Mouse (Mus musculus): ENCODE results near the gene Gm39566. TPM values are rescaled to one million over a fixed set of nuclear protein-coding genes. Genes with fewer than 3 reads are reported as not detected.

The Gm39566 gene
- polyA plus RNA-seq, 1 experiment: not detected

- 75% methylated on average over 1 of the region's 1 CpGs for WGBS
These were observed 53.2 kb downstream of the Gm39566 start, which contains the start of gene Slc35g3 for GRCm38 (mm10) chr11:69761868-69762267. Gene Slc35g3 (minus strand): TSS chr11:69761968.

More at GRCm38 (mm10) chr11:69761868-69762267, 53.2 kb downstream of the Gm39566 start, which contains the start of gene Slc35g3:
- Histone ChIP-seq H3K27me3 (ENCODE audit: control insufficient read depth, insufficient read depth, low read length) (no peaks in the 10 kb centered on the region), H3K27ac (ENCODE audit: insufficient read depth, low read depth, low read length) (no peak within 1 kb of the TSS), H3K4me3 (ENCODE audit: low read depth, low read length) (no peak within 1 kb of the TSS), H3K4me1 (ENCODE audit: control insufficient read depth, insufficient read depth, insufficient read length, low read length) (peaks cover 8% of the 10 kb centered on the region), H3K36me3 (ENCODE audit: control insufficient read depth, insufficient read depth, low read length) (no peaks in the 10 kb centered on the region)
- TF ChIP-seq POLR2A (IDR thresholded peaks at IDR 0.05; ENCODE audit: low read depth, low read length) (no peak), CTCF (IDR thresholded peaks at IDR 0.05; ENCODE audit: extremely low read depth, insufficient read length, insufficient replicate concordance, low read depth, low read length) (no peak)

Other genes with a start within 250 kb of the Gm39566 start
- gene Wrap53, start 235.0 kb downstream of the Gm39566 start, polyA plus RNA-seq (2012; rRNA removed): 11.4 and 20.2 TPM in 2 replicates
- gene Trp53, start 234.9 kb downstream of the Gm39566 start, polyA plus RNA-seq (2012; rRNA removed): 28.2 and 57.1 TPM in 2 replicates
- gene Atp1b2, start 209.4 kb downstream of the Gm39566 start, polyA plus RNA-seq (2012; rRNA removed): 2.5 and 4.5 TPM in 2 replicates
- gene Shbg, start 197.4 kb downstream of the Gm39566 start, polyA plus RNA-seq (2012; rRNA removed): not detected in 2 replicates
- 0.44 and 0.49 TPM in 2 replicates for gene Sat2, start 193.3 kb downstream of the Gm39566 start, polyA plus RNA-seq (2012; rRNA removed)
- 13.4 and 29.2 TPM in 2 replicates for gene Fxr2, start 182.3 kb downstream of the Gm39566 start, polyA plus RNA-seq (2012; rRNA removed)
- 0.43 TPM in 1 of 2 replicates, not detected in the other for gene Sox15, start 160.0 kb downstream of the Gm39566 start, polyA plus RNA-seq (2012; rRNA removed)
- 79.7 and 135 TPM in 2 replicates for gene Mpdu1, start 152.7 kb downstream of the Gm39566 start, polyA plus RNA-seq (2012; rRNA removed)
- 20.9 and 24.7 TPM in 2 replicates for gene Cd68, start 149.1 kb downstream of the Gm39566 start, polyA plus RNA-seq (2012; rRNA removed)
- gene Eif4a1, start 142.9 kb downstream of the Gm39566 start, polyA plus RNA-seq (2012; rRNA removed): 92.1 and 134 TPM in 2 replicates
- gene Senp3, start 133.2 kb downstream of the Gm39566 start, polyA plus RNA-seq (2012; rRNA removed): 15.4 and 24.6 TPM in 2 replicates
- gene Tnfsf13, start 129.5 kb downstream of the Gm39566 start, polyA plus RNA-seq (2012; rRNA removed): 6.9 and 11.6 TPM in 2 replicates
- gene Tnfsf12, start 119.4 kb downstream of the Gm39566 start, polyA plus RNA-seq (2012; rRNA removed): 11.9 and 13.7 TPM in 2 replicates
- gene Tnfsfm13, start 119.2 kb downstream of the Gm39566 start, polyA plus RNA-seq (2012; rRNA removed): 1.8 and 2.3 TPM in 2 replicates
- gene Polr2a, start 56.7 kb downstream of the Gm39566 start, polyA plus RNA-seq (2012; rRNA removed): 22.5 and 62.3 TPM in 2 replicates
- gene Slc35g3, start 53.3 kb downstream of the Gm39566 start, polyA plus RNA-seq (2012; rRNA removed): 0.08 and 0.16 TPM in 2 replicates
- 12.1 and 16.5 TPM in 2 replicates for gene Zbtb4, start 49.4 kb downstream of the Gm39566 start, polyA plus RNA-seq (2012; rRNA removed)
- gene Chrnb1, start 19.4 kb downstream of the Gm39566 start, polyA plus RNA-seq (2012; rRNA removed): 5.5 and 8.7 TPM in 2 replicates
- gene Fgf11, start 13.4 kb downstream of the Gm39566 start, polyA plus RNA-seq (2012; rRNA removed): 3.6 and 4.8 TPM in 2 replicates
- gene Tmem102, start 9.7 kb downstream of the Gm39566 start, polyA plus RNA-seq (2012; rRNA removed): 30.5 and 63.0 TPM in 2 replicates
- gene Spem2, start 3.2 kb upstream of the Gm39566 start, polyA plus RNA-seq (2012; rRNA removed): not detected in 2 replicates
- not detected in 2 replicates for gene Spem1, start 6.9 kb upstream of the Gm39566 start, polyA plus RNA-seq (2012; rRNA removed)
- 11.1 and 12.0 TPM in 2 replicates for gene Nlgn2, start 22.5 kb upstream of the Gm39566 start, polyA plus RNA-seq (2012; rRNA removed)
- 98.8 and 99.3 TPM in 2 replicates for gene Tmem256, start 23.2 kb upstream of the Gm39566 start, polyA plus RNA-seq (2012; rRNA removed)
- 14.6 and 29.3 TPM in 2 replicates for gene Plscr3, start 31.1 kb upstream of the Gm39566 start, polyA plus RNA-seq (2012; rRNA removed)
- 21.1 and 46.3 TPM in 2 replicates for gene Tnk1, start 43.4 kb upstream of the Gm39566 start, polyA plus RNA-seq (2012; rRNA removed)
- gene Tmem95, start 62.7 kb upstream of the Gm39566 start, polyA plus RNA-seq (2012; rRNA removed): not detected in 2 replicates
- gene Kctd11, start 66.1 kb upstream of the Gm39566 start, polyA plus RNA-seq (2012; rRNA removed): 1.6 and 2.8 TPM in 2 replicates
- gene Acap1, start 80.2 kb upstream of the Gm39566 start, polyA plus RNA-seq (2012; rRNA removed): 7.3 and 11.6 TPM in 2 replicates
- gene 2810408A11Rik, start 85.7 kb upstream of the Gm39566 start, polyA plus RNA-seq (2012; rRNA removed): 1.8 and 2.6 TPM in 2 replicates
- gene Neurl4, start 85.8 kb upstream of the Gm39566 start, polyA plus RNA-seq (2012; rRNA removed): 17.3 and 23.9 TPM in 2 replicates
- gene Gps2, start 98.6 kb upstream of the Gm39566 start, polyA plus RNA-seq (2012; rRNA removed): 57.4 and 104 TPM in 2 replicates
- 136 and 230 TPM in 2 replicates for gene Eif5a, start 106.7 kb upstream of the Gm39566 start, polyA plus RNA-seq (2012; rRNA removed)
- gene Ybx2, start 120.5 kb upstream of the Gm39566 start, polyA plus RNA-seq (2012; rRNA removed): 10.6 and 11.4 TPM in 2 replicates
- gene Slc2a4, start 132.9 kb upstream of the Gm39566 start, polyA plus RNA-seq (2012; rRNA removed): 11.2 and 12.9 TPM in 2 replicates
- 521 and 1,844 TPM in 2 replicates for gene Cldn7, start 149.5 kb upstream of the Gm39566 start, polyA plus RNA-seq (2012; rRNA removed)
- gene Ctdnep1, start 165.9 kb upstream of the Gm39566 start, polyA plus RNA-seq (2012; rRNA removed): 59.7 and 116 TPM in 2 replicates
- gene Elp5, start 167.2 kb upstream of the Gm39566 start, polyA plus RNA-seq (2012; rRNA removed): 24.4 and 37.8 TPM in 2 replicates
- gene Gabarap, start 175.8 kb upstream of the Gm39566 start, polyA plus RNA-seq (2012; rRNA removed): 211 and 564 TPM in 2 replicates
- 5.7 and 12.4 TPM in 2 replicates for gene Phf23, start 180.5 kb upstream of the Gm39566 start, polyA plus RNA-seq (2012; rRNA removed)
- 5.2 and 7.4 TPM in 2 replicates for gene Dvl2, start 185.3 kb upstream of the Gm39566 start, polyA plus RNA-seq (2012; rRNA removed)
- 65.6 and 109 TPM in 2 replicates for gene Acadvl, start 200.1 kb upstream of the Gm39566 start, polyA plus RNA-seq (2012; rRNA removed)
- gene Dlg4, start 201.6 kb upstream of the Gm39566 start, polyA plus RNA-seq (2012; rRNA removed): 5.3 and 5.5 TPM in 2 replicates
- gene Asgr1, start 238.8 kb upstream of the Gm39566 start, polyA plus RNA-seq (2012; rRNA removed): not detected in 2 replicates